Mouse (Mus musculus): Measurements from ENCODE around the gene Rin1. TPM values are rescaled to one million over a fixed set of nuclear protein-coding genes. Genes with fewer than 3 reads are reported as not detected.

Gene Rin1
- polyA plus RNA-seq (2014; fragmentation: Illumina TruSeq; extraction: RNeasy Lipid Tissue Mini Kit (QIAGEN cat#74804); ENCODE audit: low read depth, low replicate concordance), result 1.6 TPM

GRCm38 (mm10) chr19:5050047-5050905 lies at the start of gene Rin1:
Rin1 (plus strand) TSS chr19:5050481.

DNA sequence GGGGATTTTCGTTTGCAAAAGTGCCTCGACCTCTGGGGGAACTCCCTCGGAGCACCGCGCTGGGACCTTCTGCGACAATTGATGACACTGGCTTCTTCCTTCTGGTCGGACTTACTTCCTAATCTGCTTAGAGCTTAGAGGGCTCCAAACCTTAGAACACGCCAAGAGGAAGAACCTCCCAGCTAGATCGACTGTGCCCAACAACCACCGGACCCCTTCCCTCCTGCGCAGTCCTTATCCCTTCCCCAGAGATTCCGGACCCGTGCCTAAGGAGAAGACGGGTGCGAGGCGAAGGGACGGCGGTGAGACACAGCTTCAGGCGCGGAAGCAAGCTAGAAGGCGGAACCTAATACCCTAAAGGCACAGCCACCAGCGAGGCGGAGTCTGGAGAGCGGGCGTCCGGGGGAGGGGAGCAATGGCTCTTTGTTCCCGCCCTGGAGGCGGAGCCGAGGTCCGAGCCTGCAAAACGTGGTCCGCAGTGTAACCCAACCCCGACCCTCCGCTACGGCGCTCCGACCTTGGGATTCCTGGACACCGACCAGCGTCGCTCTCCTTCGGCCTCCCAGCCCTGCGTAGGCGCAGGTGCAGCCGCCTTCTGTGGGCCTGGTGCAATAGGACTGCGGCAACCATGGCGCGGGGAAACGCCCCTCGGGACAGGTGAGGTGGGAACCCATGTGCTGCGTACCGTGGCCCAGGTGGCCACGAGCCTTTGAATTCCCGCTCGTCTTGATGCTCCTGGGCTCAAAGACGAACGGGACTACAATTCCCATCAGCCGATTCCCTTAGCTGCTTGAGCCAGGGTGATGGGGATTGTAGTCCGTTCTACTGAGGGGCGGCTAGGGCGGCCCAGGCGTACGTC lies 26.4 kb upstream of the Rin1 start, which contains the start of gene Slc29a2:
TSS of gene Slc29a2 (plus strand) at position 240 of the 859 bp plus-strand sequence.

GRCm38 (mm10) chr19:5038709-5039156 lies 11.5 kb upstream of the Rin1 start, which contains the start of the genes B4gat1 and AC124502.3:
B4gat1 (plus strand) TSS chr19:5038826.
AC124502.3 (plus strand) TSS chr19:5038891.

GRCm38 (mm10) chr19:5040862-5041523 lies 9.3 kb upstream of the Rin1 start, which contains the start of gene Brms1:
Brms1 (plus strand) TSS chr19:5041354.

DNA sequence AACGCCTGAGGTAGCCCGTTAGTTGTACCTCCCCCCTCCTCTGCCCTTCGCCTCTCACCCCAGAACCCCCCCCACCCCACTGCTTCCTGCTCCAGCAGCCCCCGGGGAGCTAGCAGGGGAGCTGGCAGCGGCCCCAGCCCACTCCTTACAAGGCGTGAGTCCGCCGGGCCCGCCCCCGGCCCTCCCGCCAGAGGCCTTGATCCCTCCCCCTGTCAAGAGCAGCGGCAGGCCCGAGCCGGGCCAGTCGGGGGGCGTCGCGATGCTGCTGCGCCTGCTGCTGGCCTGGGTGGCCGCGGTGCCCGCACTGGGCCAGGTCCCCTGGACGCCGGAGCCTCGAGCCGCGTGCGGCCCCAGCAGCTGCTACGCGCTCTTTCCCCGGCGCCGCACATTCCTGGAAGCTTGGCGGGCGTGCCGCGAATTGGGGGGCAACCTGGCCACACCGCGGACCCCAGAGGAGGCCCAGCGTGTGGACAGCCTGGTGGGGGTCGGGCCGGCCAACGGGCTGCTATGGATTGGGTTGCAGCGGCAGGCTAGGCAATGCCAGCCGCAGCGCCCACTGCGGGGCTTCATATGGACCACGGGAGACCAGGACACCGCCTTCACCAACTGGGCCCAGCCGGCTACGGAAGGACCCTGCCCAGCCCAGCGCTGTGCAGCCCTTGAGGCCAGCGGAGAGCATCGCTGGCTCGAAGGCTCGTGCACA lies 17.7 kb downstream of the Rin1 start, which contains the start of gene Cd248:
TSS of gene Cd248 (plus strand) at position 212 of the 703 bp plus-strand sequence.

DNA sequence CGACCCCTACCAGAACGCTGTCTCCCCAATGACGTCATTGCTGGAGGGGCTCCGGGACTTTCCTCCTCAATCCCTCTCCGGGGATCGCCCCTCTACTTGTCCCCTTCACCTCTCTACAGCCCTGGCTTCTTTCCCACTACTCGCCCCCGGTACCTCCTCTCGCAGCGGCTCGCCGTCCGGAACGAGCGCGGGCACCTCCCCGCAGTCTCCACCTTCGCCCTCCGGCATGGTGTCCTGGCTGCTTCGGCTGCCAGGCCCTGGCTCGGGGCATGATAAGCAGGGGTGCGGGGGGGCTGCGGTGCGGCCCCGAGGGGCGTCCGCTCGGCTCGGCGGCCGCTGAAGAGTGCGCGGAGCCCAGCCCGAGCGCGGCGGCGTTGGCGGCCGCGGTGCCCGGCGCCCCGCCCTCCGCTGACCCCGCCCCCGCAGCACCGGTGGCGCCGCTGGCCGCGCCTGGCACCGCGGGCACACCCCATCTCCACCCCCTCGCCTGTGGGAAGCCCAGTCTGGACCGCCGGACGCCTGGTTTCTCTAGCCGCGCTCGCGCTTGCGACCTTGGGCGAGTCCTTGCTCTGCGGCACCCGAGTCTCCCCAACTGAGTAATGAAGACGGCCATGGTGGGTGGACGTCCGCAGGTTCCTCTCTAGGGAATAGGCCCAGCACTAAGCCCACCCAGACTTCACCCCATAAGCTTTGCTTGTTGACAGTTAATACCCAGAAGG lies 35.0 kb downstream of the Rin1 start, which contains the start of gene Tmem151a:
TSS of gene Tmem151a (minus strand) at position 387 of the 719 bp plus-strand sequence.

GRCm38 (mm10) chr19:5087884-5088728 lies 37.8 kb downstream of the Rin1 start, which contains the start of gene Yif1a:
Yif1a (plus strand) TSS chr19:5088538.

DNA sequence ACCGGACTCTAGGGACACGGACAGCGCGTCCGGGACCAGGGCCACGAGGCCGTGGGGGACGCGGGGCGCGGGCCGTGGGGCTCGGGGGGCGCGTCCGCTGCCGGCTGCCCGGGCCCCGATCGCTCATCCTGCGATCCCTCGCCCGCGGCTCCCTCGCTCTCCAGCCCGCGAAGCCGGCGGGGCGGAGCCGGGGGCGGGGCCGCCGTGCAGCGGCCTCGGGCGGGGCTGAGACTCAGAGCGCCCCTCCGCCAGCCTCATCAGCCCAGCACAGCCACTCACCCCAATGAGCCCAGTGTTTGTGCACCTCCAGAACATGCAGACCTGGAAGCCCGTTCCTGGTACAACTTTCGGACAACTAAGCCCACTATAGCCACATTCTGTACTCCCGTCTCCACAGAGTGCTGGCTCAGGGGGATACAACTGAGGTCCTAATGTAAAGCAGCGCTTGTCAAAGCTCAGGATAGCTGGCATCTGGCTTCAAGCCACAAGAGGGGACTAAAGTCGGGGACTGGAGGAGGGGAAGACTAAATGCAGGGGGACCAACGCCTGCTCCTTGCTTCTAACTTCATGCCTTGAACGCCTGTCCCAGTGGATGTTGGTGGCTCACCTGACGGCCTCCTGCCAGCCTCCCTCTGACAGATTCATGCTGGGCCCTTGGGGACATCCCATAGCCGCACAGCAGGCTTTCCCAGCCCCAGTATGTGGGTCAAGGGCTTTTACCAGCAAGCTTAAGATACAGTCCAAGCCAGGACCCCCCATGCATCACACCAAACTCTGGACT lies 48.3 kb downstream of the Rin1 start, which contains the start of gene Cnih2:
TSS of gene Cnih2 (minus strand) at position 159 of the 781 bp plus-strand sequence.

Other genes with a start within 250 kb of the Rin1 start
- 4.2 TPM for gene Gm21992, start 238.9 kb upstream of the Rin1 start, polyA plus RNA-seq (2014; fragmentation: Illumina TruSeq; extraction: RNeasy Lipid Tissue Mini Kit (QIAGEN cat#74804); ENCODE audit: low read depth, low replicate concordance)
- 7.7 TPM for gene Rbm14, start 238.8 kb upstream of the Rin1 start, polyA plus RNA-seq (2014; fragmentation: Illumina TruSeq; extraction: RNeasy Lipid Tissue Mini Kit (QIAGEN cat#74804); ENCODE audit: low read depth, low replicate concordance)
- 1.5 TPM for gene Ccs, start 211.1 kb upstream of the Rin1 start, polyA plus RNA-seq (2014; fragmentation: Illumina TruSeq; extraction: RNeasy Lipid Tissue Mini Kit (QIAGEN cat#74804); ENCODE audit: low read depth, low replicate concordance)
- 31.7 TPM for gene Ccdc87, start 211.1 kb upstream of the Rin1 start, polyA plus RNA-seq (2014; fragmentation: Illumina TruSeq; extraction: RNeasy Lipid Tissue Mini Kit (QIAGEN cat#74804); ENCODE audit: low read depth, low replicate concordance)
- gene Ctsf, start 195.4 kb upstream of the Rin1 start, polyA plus RNA-seq (2014; fragmentation: Illumina TruSeq; extraction: RNeasy Lipid Tissue Mini Kit (QIAGEN cat#74804); ENCODE audit: low read depth, low replicate concordance), result 10.1 TPM
- 0.50 TPM for gene Actn3, start 172.6 kb upstream of the Rin1 start, polyA plus RNA-seq (2014; fragmentation: Illumina TruSeq; extraction: RNeasy Lipid Tissue Mini Kit (QIAGEN cat#74804); ENCODE audit: low read depth, low replicate concordance)
- gene Zdhhc24, start 171.8 kb upstream of the Rin1 start, polyA plus RNA-seq (2014; fragmentation: Illumina TruSeq; extraction: RNeasy Lipid Tissue Mini Kit (QIAGEN cat#74804); ENCODE audit: low read depth, low replicate concordance), result 6.2 TPM
- 10.4 TPM for gene Bbs1, start 143.9 kb upstream of the Rin1 start, polyA plus RNA-seq (2014; fragmentation: Illumina TruSeq; extraction: RNeasy Lipid Tissue Mini Kit (QIAGEN cat#74804); ENCODE audit: low read depth, low replicate concordance)
- gene Dpp3, start 122.2 kb upstream of the Rin1 start, polyA plus RNA-seq (2014; fragmentation: Illumina TruSeq; extraction: RNeasy Lipid Tissue Mini Kit (QIAGEN cat#74804); ENCODE audit: low read depth, low replicate concordance), result 3.0 TPM
- 0.28 TPM for gene Peli3, start 107.4 kb upstream of the Rin1 start, polyA plus RNA-seq (2014; fragmentation: Illumina TruSeq; extraction: RNeasy Lipid Tissue Mini Kit (QIAGEN cat#74804); ENCODE audit: low read depth, low replicate concordance)
- 36.5 TPM for gene Mrpl11, start 88.3 kb upstream of the Rin1 start, polyA plus RNA-seq (2014; fragmentation: Illumina TruSeq; extraction: RNeasy Lipid Tissue Mini Kit (QIAGEN cat#74804); ENCODE audit: low read depth, low replicate concordance)
- gene Npas4, start 60.2 kb upstream of the Rin1 start, polyA plus RNA-seq (2014; fragmentation: Illumina TruSeq; extraction: RNeasy Lipid Tissue Mini Kit (QIAGEN cat#74804); ENCODE audit: low read depth, low replicate concordance), result 0.14 TPM
- gene Slc29a2, start 26.6 kb upstream of the Rin1 start, polyA plus RNA-seq (2014; fragmentation: Illumina TruSeq; extraction: RNeasy Lipid Tissue Mini Kit (QIAGEN cat#74804); ENCODE audit: low read depth, low replicate concordance), result not detected
- 1.8 TPM for gene B4gat1, start 11.7 kb upstream of the Rin1 start, polyA plus RNA-seq (2014; fragmentation: Illumina TruSeq; extraction: RNeasy Lipid Tissue Mini Kit (QIAGEN cat#74804); ENCODE audit: low read depth, low replicate concordance)
- gene AC124502.3, start 11.6 kb upstream of the Rin1 start, polyA plus RNA-seq (2014; fragmentation: Illumina TruSeq; extraction: RNeasy Lipid Tissue Mini Kit (QIAGEN cat#74804); ENCODE audit: low read depth, low replicate concordance), result 1.3 TPM
- 8.2 TPM for gene Brms1, start 9.1 kb upstream of the Rin1 start, polyA plus RNA-seq (2014; fragmentation: Illumina TruSeq; extraction: RNeasy Lipid Tissue Mini Kit (QIAGEN cat#74804); ENCODE audit: low read depth, low replicate concordance)
- gene Cd248, start 17.6 kb downstream of the Rin1 start, polyA plus RNA-seq (2014; fragmentation: Illumina TruSeq; extraction: RNeasy Lipid Tissue Mini Kit (QIAGEN cat#74804); ENCODE audit: low read depth, low replicate concordance), result 0.10 TPM
- 4.4 TPM for gene Tmem151a, start 35.0 kb downstream of the Rin1 start, polyA plus RNA-seq (2014; fragmentation: Illumina TruSeq; extraction: RNeasy Lipid Tissue Mini Kit (QIAGEN cat#74804); ENCODE audit: low read depth, low replicate concordance)
- gene Yif1a, start 38.1 kb downstream of the Rin1 start, polyA plus RNA-seq (2014; fragmentation: Illumina TruSeq; extraction: RNeasy Lipid Tissue Mini Kit (QIAGEN cat#74804); ENCODE audit: low read depth, low replicate concordance), result 24.1 TPM
- gene Cnih2, start 48.0 kb downstream of the Rin1 start, polyA plus RNA-seq (2014; fragmentation: Illumina TruSeq; extraction: RNeasy Lipid Tissue Mini Kit (QIAGEN cat#74804); ENCODE audit: low read depth, low replicate concordance), result 1.4 TPM
- 4.9 TPM for gene Rab1b, start 56.6 kb downstream of the Rin1 start, polyA plus RNA-seq (2014; fragmentation: Illumina TruSeq; extraction: RNeasy Lipid Tissue Mini Kit (QIAGEN cat#74804); ENCODE audit: low read depth, low replicate concordance)
- 6.3 TPM for gene Klc2, start 68.1 kb downstream of the Rin1 start, polyA plus RNA-seq (2014; fragmentation: Illumina TruSeq; extraction: RNeasy Lipid Tissue Mini Kit (QIAGEN cat#74804); ENCODE audit: low read depth, low replicate concordance)
- 44.3 TPM for gene Pacs1, start 222.6 kb downstream of the Rin1 start, polyA plus RNA-seq (2014; fragmentation: Illumina TruSeq; extraction: RNeasy Lipid Tissue Mini Kit (QIAGEN cat#74804); ENCODE audit: low read depth, low replicate concordance)
- 42.7 TPM for gene Sf3b2, start 245.0 kb downstream of the Rin1 start, polyA plus RNA-seq (2014; fragmentation: Illumina TruSeq; extraction: RNeasy Lipid Tissue Mini Kit (QIAGEN cat#74804); ENCODE audit: low read depth, low replicate concordance)
- gene Gal3st3, start 247.8 kb downstream of the Rin1 start, polyA plus RNA-seq (2014; fragmentation: Illumina TruSeq; extraction: RNeasy Lipid Tissue Mini Kit (QIAGEN cat#74804); ENCODE audit: low read depth, low replicate concordance), result 0.18 TPM

Measured in testis, adult 10 weeks (tissue).